Mouse (Mus musculus): ENCODE data around the gene Cib2. TPM values are rescaled to one million over a fixed set of nuclear protein-coding genes. Genes with fewer than 3 reads are reported as not detected.
"Not testable (repeated sequence)": the region's sequence is repeated elsewhere in the genome, so short reads cannot be mapped to it uniquely, and the experiment has no call there.

Gene Cib2
- 100 to 1,000 TPM; 101 to 109 TPM for total RNA-seq (2021)
- long read RNA-seq, experiment 1, transcript Cib2-201 (6 exons, 1,433 nt): major isoform, 312 of 350 reads
- long read RNA-seq, experiment 1, partial matches to known transcripts: 11 of 350 reads
- long read RNA-seq, experiment 1, other reads (novel, unspliced or antisense): 27 of 350 reads
- long read RNA-seq, experiment 2, transcript Cib2-201 (6 exons, 1,433 nt): major isoform, 246 of 277 reads
- long read RNA-seq, experiment 2, partial matches to known transcripts: 9 of 277 reads
- long read RNA-seq, experiment 2, other reads (novel, unspliced or antisense): 22 of 277 reads

GRCm38 (mm10) chr9:54559771-54560471, at the start of gene Cib2:
Gene Cib2, minus strand, starts transcription at chr9:54560218.
- DNase-seq: peak; percentile 91

- DNase-seq: peak; percentile 31
These were observed 44.9 kb upstream of the Cib2 start for GRCm38 (mm10) chr9:54604886-54605285.

- DNase-seq: no peak
These were observed 44.2 kb upstream of the Cib2 start for GRCm38 (mm10) chr9:54604131-54604654.

- no peak for DNase-seq
These were observed 42.9 kb upstream of the Cib2 start for GRCm38 (mm10) chr9:54602916-54603315.

GRCm38 (mm10) chr9:54602386-54602785, 42.4 kb upstream of the Cib2 start:
- DNase-seq: no peak

GRCm38 (mm10) chr9:54596752-54597465, 36.9 kb upstream of the Cib2 start:
- DNase-seq: peak; percentile 54

- peak; percentile 38 for DNase-seq
These were observed 33.6 kb upstream of the Cib2 start for GRCm38 (mm10) chr9:54593652-54594051.

- no peak for DNase-seq
These were observed 27.8 kb upstream of the Cib2 start for GRCm38 (mm10) chr9:54587863-54588262.

GRCm38 (mm10) chr9:54586199-54587061, 26.4 kb upstream of the Cib2 start, which contains the start of gene Idh3a:
Gene Idh3a, plus strand, starts transcription at chr9:54586334.
- peak; percentile 98 for DNase-seq

GRCm38 (mm10) chr9:54585839-54586198, 25.8 kb upstream of the Cib2 start:
- no peak for DNase-seq

GRCm38 (mm10) chr9:54584127-54584526, 24.1 kb upstream of the Cib2 start:
- DNase-seq: not testable (repeated sequence)

- no peak for DNase-seq
These were observed 23.7 kb upstream of the Cib2 start for GRCm38 (mm10) chr9:54583712-54584111.

GRCm38 (mm10) chr9:54571130-54571839, 11.3 kb upstream of the Cib2 start:
- no peak for DNase-seq

- no peak for DNase-seq
These were observed 8.7 kb upstream of the Cib2 start for GRCm38 (mm10) chr9:54568732-54569131.

GRCm38 (mm10) chr9:54566958-54567357, 6.9 kb upstream of the Cib2 start:
- no peak for DNase-seq

- DNase-seq: peak; percentile 48
These were observed 998 bp upstream of the Cib2 start for GRCm38 (mm10) chr9:54560831-54561601.

- no peak for DNase-seq
These were observed 1.3 kb downstream of the Cib2 start for GRCm38 (mm10) chr9:54558731-54559130.

GRCm38 (mm10) chr9:54555044-54555443, 5.0 kb downstream of the Cib2 start:
- DNase-seq: no peak

GRCm38 (mm10) chr9:54552409-54552808, 7.6 kb downstream of the Cib2 start:
- DNase-seq: peak; percentile 44

- no peak for DNase-seq
These were observed 10.6 kb downstream of the Cib2 start for GRCm38 (mm10) chr9:54549433-54549832.

Measured in gastrocnemius, postnatal 25 days (tissue).